Mouse (Mus musculus) small intestine, adult 2 months (tissue): ENCODE results near the gene Hibadh.

Experiments used
- CTCF ChIP-seq: fragments of 200-500 bp; IDR thresholded peaks from 2 replicates; pipeline ENCODE4 v1.5.1; 2012; ENCODE audit warnings: low read depth, mild to moderate bottlenecking, control low read depth, inconsistent platforms, low read length, moderate library complexity, mixed read lengths; ENCODE audit not compliant: insufficient replicate concordance, insufficient read length; ENCODE audit errors: extremely low read depth
- POLR2A ChIP-seq: fragments of 200-500 bp; IDR thresholded peaks from 2 replicates; pipeline ENCODE4 v1.6.1; 2012; ENCODE audit warnings: low read depth, mild to moderate bottlenecking, control low read depth, inconsistent platforms, low read length, moderate library complexity

GRCm38 (mm10) chr6:52648806-52649205 lies 8.6 kb upstream of the Hibadh start:
- no peak for TF ChIP-seq CTCF
- no peak for TF ChIP-seq POLR2A
